Mouse (Mus musculus): ENCODE data around the gene Ccr2.
"Not testable (repeated sequence)": the region's sequence is repeated elsewhere in the genome, so short reads cannot be mapped to it uniquely, and the experiment has no call there.

Ccr2 gene

GRCm38 (mm10) chr9:124121387-124122184, 19.8 kb downstream of the Ccr2 start, which contains the start of gene Ccr5:
Gene Ccr5 (plus strand): TSS chr9:124121543.
- no peak for DNase-seq

- no peak for DNase-seq
Measured at GRCm38 (mm10) chr9:124125576-124125975, 23.8 kb downstream of the Ccr2 start.

DNA sequence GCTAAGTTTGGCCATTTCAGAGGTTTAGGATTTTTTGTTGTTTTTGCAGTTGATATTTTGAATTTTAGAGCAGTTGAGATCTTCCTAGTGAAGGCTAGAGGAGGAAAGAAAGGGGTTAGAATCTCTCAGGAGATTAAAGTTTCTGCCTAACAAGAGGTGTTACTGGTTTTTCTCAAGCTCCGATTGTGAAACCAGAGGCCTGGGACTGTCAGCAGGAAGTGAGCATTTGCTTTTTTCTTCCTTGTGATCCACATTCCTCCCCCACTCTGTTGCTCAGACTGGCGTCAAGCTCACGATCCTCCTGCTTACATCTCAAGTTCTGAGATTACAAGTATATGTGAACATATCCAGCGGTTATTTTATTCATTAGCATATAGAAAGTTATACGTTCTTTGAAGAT, 24.6 kb downstream of the Ccr2 start:
- DNase-seq, result no peak

GRCm38 (mm10) chr9:124127412-124127811, 25.7 kb downstream of the Ccr2 start:
- DNase-seq, result no peak

DNA sequence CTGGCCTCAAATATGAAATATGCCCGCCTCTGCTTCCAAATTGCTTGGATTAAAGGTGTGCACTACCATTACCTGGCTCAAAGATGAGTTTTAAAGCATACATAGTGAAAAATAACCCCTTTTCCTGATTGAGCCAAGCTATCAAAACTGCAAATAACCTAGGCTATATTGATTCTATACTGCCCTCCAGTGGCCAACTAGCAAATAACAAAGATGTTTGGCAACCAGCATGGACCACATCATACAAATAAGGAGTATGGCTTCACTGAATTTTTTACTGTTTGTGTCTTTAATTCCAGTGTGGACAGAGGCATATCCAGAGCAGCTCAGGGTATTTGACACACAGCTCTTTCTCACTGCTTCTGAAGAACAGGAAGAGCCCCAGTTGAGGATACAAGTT, 26.6 kb downstream of the Ccr2 start:
- no peak for DNase-seq

GRCm38 (mm10) chr9:124132899-124133298, 31.1 kb downstream of the Ccr2 start:
- DNase-seq, result not testable (repeated sequence)

DNA sequence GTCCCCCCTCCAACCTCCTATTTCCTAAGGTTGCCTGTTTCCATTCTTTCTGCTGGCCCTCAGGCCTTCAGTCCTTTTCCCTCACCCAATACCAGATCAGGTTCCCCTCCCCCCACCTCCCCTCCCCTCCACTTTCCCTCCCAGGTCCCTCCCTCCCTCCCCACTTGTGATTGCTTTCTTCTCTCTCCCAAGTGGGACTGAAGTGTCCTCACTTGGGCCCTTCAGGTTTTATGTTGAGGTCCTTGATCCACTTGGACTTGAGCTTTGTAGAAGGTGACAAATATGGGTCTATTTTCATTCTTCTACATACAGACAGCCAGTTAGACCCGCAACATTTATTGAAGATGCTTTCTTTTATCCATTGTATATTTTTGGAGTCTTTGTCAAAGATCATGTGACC, 33.2 kb downstream of the Ccr2 start:
- DNase-seq, result not testable (repeated sequence)

GRCm38 (mm10) chr9:124137619-124138018, 35.9 kb downstream of the Ccr2 start:
- no peak for DNase-seq

- DNase-seq, result no peak
Measured at GRCm38 (mm10) chr9:124138055-124138775, 36.5 kb downstream of the Ccr2 start.

DNA sequence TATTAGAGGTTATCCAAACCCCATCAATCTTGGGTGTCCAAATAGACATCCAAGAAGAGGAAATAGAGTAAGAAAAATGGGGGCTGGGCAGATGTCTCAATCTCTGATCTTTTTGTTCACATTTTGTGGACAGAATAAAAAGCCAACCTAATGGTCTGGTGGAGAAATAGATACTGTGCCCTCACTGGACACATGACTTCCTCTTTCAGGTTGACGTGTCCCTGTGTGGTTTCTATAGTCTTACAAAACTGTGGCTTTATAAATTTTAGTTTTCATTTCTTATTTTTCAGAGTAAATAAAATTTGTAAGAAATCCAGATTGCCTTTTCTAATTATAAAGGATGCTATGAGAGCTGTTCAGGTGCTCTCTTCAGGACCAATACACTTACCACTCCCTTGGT, 41.9 kb downstream of the Ccr2 start:
- no peak for DNase-seq

- DNase-seq, result no peak
Measured at GRCm38 (mm10) chr9:124146307-124146706, 44.6 kb downstream of the Ccr2 start.

Measured in cerebellum, adult 11-12 months (tissue).